Mouse (Mus musculus): ENCODE results near the gene Ppp1r1b.

GRCm38 (mm10) chr11:98333263-98333696 is 14.9 kb upstream of the Ppp1r1b start:
- TF ChIP-seq CTCF (IDR thresholded peaks at IDR 0.05; ENCODE audit: low read depth) (no peak), EP300 (optimal IDR thresholded peaks at IDR 0.05) (no peak)
